Mouse (Mus musculus) neural tube, embryonic 14.5 days (tissue): ENCODE data around the gene Gulp1. TPM values are rescaled to one million over a fixed set of nuclear protein-coding genes. Genes with fewer than 3 reads are reported as not detected.

ENCODE experiments used
- ATAC-seq: fragments of 200-750 bp; cut with Nextera tagmentation; 2 replicates; pipeline ENCODE4 v1.8.0; 2017; ENCODE audit warnings: low read depth, mild to moderate bottlenecking, moderate TSS enrichment, moderate library complexity
- H3K27ac ChIP-seq: fragments of 300-500 bp; sonication (generic); 2 replicates; pipeline ENCODE4 v1.5.1; 2014; ENCODE audit warnings: low read depth, mild to moderate bottlenecking, control low read depth, low read length, moderate library complexity, mixed read lengths
- H3K27me3 ChIP-seq: fragments of 300-500 bp; sonication (generic); 2 replicates; pipeline ENCODE4 v1.6.1; 2014; ENCODE audit warnings: low read length; ENCODE audit not compliant: control insufficient read depth, insufficient read depth
- H3K36me3 ChIP-seq: fragments of 300-500 bp; sonication (generic); 2 replicates; pipeline ENCODE4 v1.6.1; 2014; ENCODE audit warnings: low read length, mixed read lengths; ENCODE audit not compliant: control insufficient read depth, insufficient read depth
- H3K4me1 ChIP-seq: fragments of 300-500 bp; sonication (generic); 2 replicates; pipeline ENCODE4 v1.6.1; 2014; ENCODE audit warnings: low read length; ENCODE audit not compliant: control insufficient read depth, insufficient read depth
- H3K4me2 ChIP-seq: fragments of 300-500 bp; sonication (generic); 2 replicates; pipeline ENCODE4 v1.6.1; 2014; ENCODE audit warnings: mild to moderate bottlenecking, low read depth, low read length, control low read depth
- H3K4me3 ChIP-seq: fragments of 300-500 bp; sonication (generic); 2 replicates; pipeline ENCODE4 v1.5.1; 2014; ENCODE audit warnings: low read depth, low read length, control low read depth, mixed read lengths
- H3K9ac ChIP-seq: fragments of 300-500 bp; sonication (generic); replicated peaks from 2 replicates; pipeline ENCODE4 v1.6.1; 2014; ENCODE audit warnings: low read depth, mild to moderate bottlenecking, control low read depth, low read length, mixed read lengths
- H3K9me3 ChIP-seq: fragments of 300-500 bp; sonication (generic); 2 replicates; pipeline ENCODE4 v1.6.1; 2016; ENCODE audit warnings: low read length; ENCODE audit not compliant: control insufficient read depth
- WGBS: fragments of 180-500 bp; shearing (Covaris S2); extraction: QIAGEN DNeasy Blood & Tissue Kit; methylation state at CpG from one replicate; pipeline ENCODE4 v1.1.7; 2014; 5-methylcytosine and 5-hydroxymethylcytosine counted together
- polyA plus RNA-seq: library from polyadenylated mRNA; unstranded; fragments of >200 nt; fragmentation: Nextera tagmentation; extraction: Ambion mirVana; gene quantifications from 2 replicates; pipeline ENCODE4 v1.2.1, GENCODE M21; 2014

Gene Gulp1
- polyA plus RNA-seq, 1 experiment from 2014 or later = 3.1 TPM

GRCm38 (mm10) chr1:44584886-44585385 lies 33.6 kb downstream of the Gulp1 start:
- Histone ChIP-seq H3K36me3 (no peaks in the 10 kb centered on the region), H3K9ac (no peak overlapping the region), H3K27ac (no peak overlapping the region), H3K27me3 (no peaks in the 10 kb centered on the region), H3K4me2 (no peak overlapping the region), H3K4me3 (no peak overlapping the region), H3K4me1 (0 out of 2 replicates have a peak, but pooled peaks cover 3% of the 10 kb centered on the region), H3K9me3 (no peaks in the 10 kb centered on the region)
- ATAC-seq = peak; percentile 78; the same call in 1 of the 2 replicates
- WGBS = 22% methylated on average over 3 of the region's 3 CpGs

- Histone ChIP-seq H3K36me3 (no peaks in the 10 kb centered on the region), H3K27ac (no peak overlapping the region), H3K4me2 (no peak overlapping the region), H3K9ac (no peak overlapping the region), H3K4me1 (no peaks in the 10 kb centered on the region), H3K27me3 (no peaks in the 10 kb centered on the region), H3K9me3 (no peaks in the 10 kb centered on the region), H3K4me3 (no peak overlapping the region)
- peak; percentile 34; the same call in 1 of the 2 replicates for ATAC-seq
- 49% methylated on average over 3 of the region's 3 CpGs for WGBS
Measured at GRCm38 (mm10) chr1:44591742-44592141, 40.4 kb downstream of the Gulp1 start.

GRCm38 (mm10) chr1:44593109-44593508 lies 41.8 kb downstream of the Gulp1 start:
- WGBS = 87% methylated on average over 1 of the region's 1 CpGs
- H3K27ac ChIP-seq = no peak overlapping the region
- no peaks in the 10 kb centered on the region for H3K4me1 ChIP-seq
- no peak overlapping the region for H3K4me2 ChIP-seq
- no peaks in the 10 kb centered on the region for H3K36me3 ChIP-seq
- no peaks in the 10 kb centered on the region for H3K9me3 ChIP-seq
- H3K27me3 ChIP-seq = no peaks in the 10 kb centered on the region
- ATAC-seq = no peak
- no peak overlapping the region for H3K9ac ChIP-seq
- H3K4me3 ChIP-seq = no peak overlapping the region

- Histone ChIP-seq H3K36me3 (no peaks in the 10 kb centered on the region), H3K9ac (no peak overlapping the region), H3K4me2 (no peak overlapping the region), H3K27ac (no peak overlapping the region), H3K27me3 (no peaks in the 10 kb centered on the region), H3K4me1 (no peaks in the 10 kb centered on the region), H3K9me3 (no peaks in the 10 kb centered on the region), H3K4me3 (no peak overlapping the region)
- 83% methylated on average over 2 of the region's 2 CpGs for WGBS
- ATAC-seq = no peak
Measured at GRCm38 (mm10) chr1:44598312-44598711, 47.0 kb downstream of the Gulp1 start.

GRCm38 (mm10) chr1:44613294-44614041 lies 62.2 kb downstream of the Gulp1 start:
- no peak overlapping the region for H3K27ac ChIP-seq
- no peaks in the 10 kb centered on the region for H3K4me1 ChIP-seq
- H3K4me2 ChIP-seq = no peak overlapping the region
- WGBS = 37% methylated on average over 2 of the region's 2 CpGs
- no peaks in the 10 kb centered on the region for H3K9me3 ChIP-seq
- H3K27me3 ChIP-seq = no peaks in the 10 kb centered on the region
- no peak overlapping the region for H3K9ac ChIP-seq
- no peak overlapping the region for H3K4me3 ChIP-seq
- peak; percentile 56; the same call in 1 of the 2 replicates for ATAC-seq
- no peaks in the 10 kb centered on the region for H3K36me3 ChIP-seq

GRCm38 (mm10) chr1:44618751-44619150 lies 67.4 kb downstream of the Gulp1 start:
- ATAC-seq = no peak
- no peak overlapping the region for H3K4me3 ChIP-seq
- 67% methylated on average over 2 of the region's 2 CpGs for WGBS

GRCm38 (mm10) chr1:44634481-44634880 lies 83.2 kb downstream of the Gulp1 start:
- no peaks in the 10 kb centered on the region for H3K36me3 ChIP-seq
- H3K9ac ChIP-seq = no peak overlapping the region
- H3K4me1 ChIP-seq = no peaks in the 10 kb centered on the region
- H3K27me3 ChIP-seq = no peaks in the 10 kb centered on the region
- no peak overlapping the region for H3K4me3 ChIP-seq
- no peaks in the 10 kb centered on the region for H3K9me3 ChIP-seq
- 64% methylated on average over 4 of the region's 4 CpGs for WGBS
- no peak overlapping the region for H3K27ac ChIP-seq
- ATAC-seq = no peak
- no peak overlapping the region for H3K4me2 ChIP-seq

More at GRCm38 (mm10) chr1:44618751-44619150, 67.4 kb downstream of the Gulp1 start:
- H3K9ac ChIP-seq = no peak overlapping the region
- H3K27me3 ChIP-seq = no peaks in the 10 kb centered on the region
- no peaks in the 10 kb centered on the region for H3K4me1 ChIP-seq
- no peak overlapping the region for H3K4me2 ChIP-seq
- no peak overlapping the region for H3K27ac ChIP-seq
- H3K9me3 ChIP-seq = no peaks in the 10 kb centered on the region
- no peaks in the 10 kb centered on the region for H3K36me3 ChIP-seq

GRCm38 (mm10) chr1:44645678-44646276 lies 94.5 kb downstream of the Gulp1 start:
- WGBS = 75% methylated on average over 6 of the region's 6 CpGs
- Histone ChIP-seq H3K9ac (no peak overlapping the region), H3K36me3 (no peaks in the 10 kb centered on the region), H3K27me3 (no peaks in the 10 kb centered on the region), H3K4me3 (no peak overlapping the region), H3K4me1 (no peaks in the 10 kb centered on the region), H3K9me3 (no peaks in the 10 kb centered on the region), H3K27ac (no peak overlapping the region), H3K4me2 (no peak overlapping the region)
- ATAC-seq = no peak

- no peaks in the 10 kb centered on the region for H3K36me3 ChIP-seq
- no peak overlapping the region for H3K4me3 ChIP-seq
- H3K27me3 ChIP-seq = no peaks in the 10 kb centered on the region
- H3K9ac ChIP-seq = no peak overlapping the region
- 69% methylated on average over 3 of the region's 3 CpGs for WGBS
- H3K4me2 ChIP-seq = no peak overlapping the region
- no peaks in the 10 kb centered on the region for H3K9me3 ChIP-seq
- no peak for ATAC-seq
- H3K4me1 ChIP-seq = no peaks in the 10 kb centered on the region
- no peak overlapping the region for H3K27ac ChIP-seq
Measured at GRCm38 (mm10) chr1:44678974-44679373, 127.7 kb downstream of the Gulp1 start.
